Mouse (Mus musculus): Measurements from ENCODE around the gene Heca.

DNA sequence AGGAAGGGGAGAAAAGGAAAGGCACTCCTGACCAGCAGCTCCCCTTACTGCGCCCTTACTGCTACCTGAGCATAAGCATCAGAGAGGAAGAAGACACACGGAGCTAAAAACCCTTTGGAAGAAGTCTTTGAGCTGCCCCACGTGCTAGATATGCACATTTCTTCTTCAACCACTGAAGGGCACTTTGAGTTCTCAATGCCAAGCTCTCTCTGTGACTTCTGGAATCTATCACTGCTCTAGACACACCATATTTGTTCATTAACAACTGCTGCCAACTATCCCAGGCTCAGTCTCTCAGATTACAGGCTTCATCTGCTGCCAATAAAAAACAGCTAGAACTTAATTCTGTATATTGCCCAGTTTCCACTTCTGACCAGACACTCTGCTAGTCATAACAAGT is 15.7 kb downstream of the Heca start:
- TF ChIP-seq CTCF (IDR thresholded peaks at IDR 0.05; ENCODE audit: extremely low read depth, insufficient read depth, insufficient read length, insufficient replicate concordance) (no peak), POLR2A (IDR thresholded peaks at IDR 0.05; ENCODE audit: low read depth, low read length) (no peak)

All from spleen, adult 2 months (tissue).